Mouse (Mus musculus) bone marrow, adult 2 months (tissue): ENCODE data around the gene Asap3.

Source experiments
- CTCF ChIP-seq: fragments of 200-500 bp; IDR thresholded peaks from 2 replicates; pipeline ENCODE4 v1.5.1; 2011; ENCODE audit warnings: low read length, control low read depth; ENCODE audit not compliant: control insufficient read depth, insufficient read depth
- POLR2A ChIP-seq: fragments of 200-500 bp; IDR thresholded peaks from 2 replicates; pipeline ENCODE4 v1.6.1; 2011; ENCODE audit warnings: low read depth, mild to moderate bottlenecking, control low read depth, low read length, borderline replicate concordance; ENCODE audit not compliant: control insufficient read depth

DNA sequence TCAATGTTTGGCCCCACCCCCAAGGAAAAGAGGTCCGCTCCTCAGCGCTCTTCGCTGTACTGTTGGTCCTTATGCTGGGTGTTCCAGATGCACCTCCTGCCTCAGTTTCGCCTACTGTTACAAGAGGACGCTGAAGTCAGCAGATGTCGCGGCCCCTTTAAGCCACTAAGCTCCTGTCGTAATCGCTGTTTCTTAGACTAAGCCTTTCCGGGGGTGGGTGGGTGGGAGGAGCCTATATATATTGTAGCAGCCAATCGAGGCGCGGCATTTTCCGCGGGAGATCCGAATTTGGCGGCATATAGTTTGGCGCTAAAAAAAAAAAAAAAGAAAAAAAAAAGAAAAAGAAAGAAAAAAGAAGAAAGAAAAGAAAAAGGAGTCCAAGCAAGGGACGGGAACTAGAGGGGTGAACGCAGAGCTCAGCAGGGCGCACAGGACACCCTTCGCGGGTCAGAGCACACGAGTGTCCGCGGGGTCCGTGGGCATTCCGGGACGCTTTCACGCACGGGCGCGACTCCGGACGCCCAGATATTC lies 34.1 kb upstream of the Asap3 start, which contains the start of gene E2f2:
- no peak for TF ChIP-seq POLR2A
- TF ChIP-seq CTCF = no peak
